Mouse (Mus musculus) MEL (cell line): Measurements from ENCODE around the gene Ncstn. TPM values are rescaled to one million over a fixed set of nuclear protein-coding genes. Genes with fewer than 3 reads are reported as not detected.

ENCODE experiments used
- DNase-seq: peaks from one replicate; pipeline ENCODE4 v3.0.0; 2011; ENCODE audit warnings: low read depth, low spot score
- H3K27ac ChIP-seq: 2 replicates; pipeline ENCODE4 v1.5.1; 2012; ENCODE audit warnings: low read depth, mild to moderate bottlenecking, control low read depth, low read length, moderate library complexity; ENCODE audit not compliant: control insufficient read depth
- H3K27me3 ChIP-seq, 2 experiments: fragments of 150-350 bp in 1 of 2; sonication (generic) in 1 of 2; 2 replicates each; pipeline ENCODE4 v1.6.1; 2012; ENCODE audit warnings: low read length in 2 of 2, mild to moderate bottlenecking in 2 of 2, improper control_type of control experiment in 1 of 2, moderate library complexity in 1 of 2; ENCODE audit not compliant: insufficient read depth in 2 of 2, control insufficient read depth in 1 of 2
- H3K36me3 ChIP-seq, 2 experiments: 2 replicates each; pipeline ENCODE4 v1.6.1; 2012 to 2014; ENCODE audit warnings: low read length in 2 of 2, improper control_type of control experiment in 1 of 2, inconsistent platforms in 1 of 2, mild to moderate bottlenecking in 1 of 2; ENCODE audit not compliant: insufficient read depth in 2 of 2, control insufficient read depth in 1 of 2
- H3K4me1 ChIP-seq, 2 experiments: fragments of 150-350 bp in 1 of 2; sonication (generic) in 1 of 2; 2 replicates each; pipeline ENCODE4 v1.6.1; 2012; ENCODE audit warnings: low read length in 2 of 2, improper control_type of control experiment in 1 of 2, mild to moderate bottlenecking in 1 of 2; ENCODE audit not compliant: insufficient read depth in 2 of 2, control insufficient read depth in 1 of 2
- H3K4me3 ChIP-seq, 2 experiments: fragments of 150-350 bp in 1 of 2; sonication (generic) in 1 of 2; 2 replicates each; pipeline ENCODE4 v1.5.1; 2012; ENCODE audit warnings: low read depth in 2 of 2, low read length in 2 of 2, mild to moderate bottlenecking in 2 of 2, moderate library complexity in 2 of 2, control low read depth in 1 of 2, improper control_type of control experiment in 1 of 2; ENCODE audit not compliant: control insufficient read depth in 1 of 2, insufficient read depth in 1 of 2
- H3K79me2 ChIP-seq: 2 replicates; pipeline ENCODE4 v1.6.1; 2012; ENCODE audit warnings: mild to moderate bottlenecking, low read length, moderate library complexity; ENCODE audit not compliant: control insufficient read depth, poor library complexity, insufficient read depth
- H3K9ac ChIP-seq: 2 replicates; pipeline ENCODE4 v1.6.1; 2012; ENCODE audit warnings: low read depth, mild to moderate bottlenecking, control low read depth, low read length, moderate library complexity; ENCODE audit not compliant: control insufficient read depth, poor library complexity, severe bottlenecking
- H3K9me3 ChIP-seq: fragments of 150-350 bp; sonication (generic); replicated peaks from 2 replicates; pipeline ENCODE4 v1.6.1; 2012; ENCODE audit warnings: mild to moderate bottlenecking, low read length, improper control_type of control experiment, moderate library complexity; ENCODE audit not compliant: insufficient read depth
- BHLHE40 ChIP-seq: IDR thresholded peaks from 2 replicates; pipeline ENCODE4 v1.6.1; 2012; ENCODE audit warnings: low read depth, mild to moderate bottlenecking, inconsistent platforms, low read length, improper control_type of control experiment, borderline replicate concordance
- E2F4 ChIP-seq: IDR thresholded peaks from 2 replicates; pipeline ENCODE4 v1.6.1; 2011; ENCODE audit warnings: low read depth, low read length, improper control_type of control experiment, borderline replicate concordance
- EP300 ChIP-seq, 2 experiments: IDR thresholded peaks; 2 replicates each; pipeline ENCODE4 v1.6.1; 2011; ENCODE audit warnings: improper control_type of control experiment in 2 of 2, low read length in 2 of 2, low read depth in 1 of 2, mild to moderate bottlenecking in 1 of 2
- HCFC1 ChIP-seq: IDR thresholded peaks from 2 replicates; pipeline ENCODE4 v1.6.1; 2012; ENCODE audit warnings: low read depth, mild to moderate bottlenecking, inconsistent platforms, low read length, improper control_type of control experiment, moderate library complexity
- KAT2A ChIP-seq: conservative IDR thresholded peaks from 2 replicates; pipeline ENCODE4 v1.6.1; 2012; ENCODE audit warnings: low read depth, low read length, improper control_type of control experiment, inconsistent platforms
- MAZ ChIP-seq: IDR thresholded peaks from 2 replicates; pipeline ENCODE4 v1.6.1; 2012; ENCODE audit warnings: low read depth, mild to moderate bottlenecking, inconsistent platforms, low read length, improper control_type of control experiment
- MEF2A ChIP-seq: IDR thresholded peaks from 2 replicates; pipeline ENCODE4 v1.6.1; 2014; ENCODE audit warnings: low read depth, mild to moderate bottlenecking, inconsistent platforms, low read length, improper control_type of control experiment; ENCODE audit not compliant: poor library complexity, insufficient replicate concordance, severe bottlenecking; ENCODE audit errors: extremely low read depth
- MXI1 ChIP-seq: IDR thresholded peaks from 2 replicates; pipeline ENCODE4 v1.6.1; 2011; ENCODE audit warnings: mild to moderate bottlenecking, low read depth, low read length, improper control_type of control experiment
- MYC ChIP-seq: IDR thresholded peaks from 2 replicates; pipeline ENCODE4 v1.6.1; 2011; ENCODE audit warnings: low read depth, mild to moderate bottlenecking, low read length, improper control_type of control experiment, moderate library complexity
- NELFE ChIP-seq: IDR thresholded peaks from 2 replicates; pipeline ENCODE4 v1.6.1; 2011; ENCODE audit warnings: low read depth, low read length, improper control_type of control experiment
- POLR2A ChIP-seq, 2 experiments: IDR thresholded peaks; 2 replicates each; pipeline ENCODE4 v1.6.1; 2011 to 2012; ENCODE audit warnings: low read length in 2 of 2, mild to moderate bottlenecking in 2 of 2, control low read depth in 1 of 2, improper control_type of control experiment in 1 of 2, low read depth in 1 of 2, moderate library complexity in 1 of 2; ENCODE audit not compliant: control insufficient read depth in 1 of 2, insufficient read depth in 1 of 2, poor library complexity in 1 of 2
- RCOR1 ChIP-seq: IDR thresholded peaks from 2 replicates; pipeline ENCODE4 v1.6.1; 2012; ENCODE audit warnings: low read depth, mild to moderate bottlenecking, inconsistent platforms, low read length, improper control_type of control experiment
- SMC3 ChIP-seq: IDR thresholded peaks from 2 replicates; pipeline ENCODE4 v1.6.1; 2011; ENCODE audit warnings: low read depth, low read length, improper control_type of control experiment
- TAL1 ChIP-seq: IDR thresholded peaks from 2 replicates; pipeline ENCODE4 v1.6.1; 2012; ENCODE audit warnings: mild to moderate bottlenecking, inconsistent platforms, low read length, moderate library complexity, mixed read lengths
- TCF12 ChIP-seq: IDR thresholded peaks from 2 replicates; pipeline ENCODE4 v1.6.1; 2014; ENCODE audit warnings: low read depth, mild to moderate bottlenecking, inconsistent platforms, low read length, improper control_type of control experiment, moderate library complexity
- USF2 ChIP-seq, 2 experiments: IDR thresholded peaks; 2 replicates each; pipeline ENCODE4 v1.6.1; 2011 to 2012; ENCODE audit warnings: improper control_type of control experiment in 2 of 2, low read length in 2 of 2, borderline replicate concordance in 1 of 2, inconsistent platforms in 1 of 2, low read depth in 1 of 2, mild to moderate bottlenecking in 1 of 2; ENCODE audit not compliant: insufficient read depth in 1 of 2
- ZC3H11A ChIP-seq: IDR thresholded peaks from 2 replicates; pipeline ENCODE4 v1.6.1; 2012; ENCODE audit warnings: low read depth, mild to moderate bottlenecking, inconsistent platforms, low read length, improper control_type of control experiment
- ZKSCAN1 ChIP-seq: IDR thresholded peaks from 2 replicates; pipeline ENCODE4 v1.6.1; 2012; ENCODE audit warnings: low read depth, mild to moderate bottlenecking, inconsistent platforms, low read length, improper control_type of control experiment, moderate library complexity
- ZMIZ1 ChIP-seq: IDR thresholded peaks from 2 replicates; pipeline ENCODE4 v1.6.1; 2012; ENCODE audit warnings: low read depth, mild to moderate bottlenecking, inconsistent platforms, low read length, improper control_type of control experiment, moderate library complexity
- ZNF384 ChIP-seq: IDR thresholded peaks from 2 replicates; pipeline ENCODE4 v1.6.1; 2012; ENCODE audit warnings: low read depth, mild to moderate bottlenecking, inconsistent platforms, low read length, improper control_type of control experiment
- polyA plus RNA-seq, 2 experiments: library from polyadenylated mRNA; stranded (reverse) in 1 of 2; unstranded in 1 of 2; fragments of >175 nt in 1 of 2; fragments of >200 nt in 1 of 2; gene quantifications; 2 replicates each; pipeline versions ENCODE4 v1.2.1 to v1.2.4; 2012; ENCODE audit warnings: low replicate concordance in 2 of 2, low read depth in 1 of 2; ENCODE audit not compliant: insufficient read length in 2 of 2, insufficient read depth in 1 of 2, missing spikeins in 1 of 2
- total RNA-seq: library from RNA; depleted of rRNA; stranded (reverse); fragments of 300-350 nt; gene quantifications from 2 replicates; pipeline ENCODE4 v1.2.3, GENCODE M21; 2012

Ncstn gene
- total and polyA plus RNA-seq, 3 experiments: 9.9 to 38.5 TPM; not detected in 1

- TF ChIP-seq MYC (no peak), KAT2A (no peak), EP300 (IDR thresholded peaks at IDR 0.05; ENCODE audit: low read depth in 1 of 2, low read length in 2 of 2) (no peak), MXI1 (no peak), MEF2A (no peak), TAL1 (no peak), SMC3 (no peak), HCFC1 (no peak), NELFE (no peak), ZKSCAN1 (no peak), ZMIZ1 (no peak)
- Histone ChIP-seq H3K27ac (no peak overlapping the region), H3K4me3 (no peak overlapping the region), H3K9ac (no peak overlapping the region), H3K36me3 (peaks cover 1 to 10% of the 10 kb centered on the region in 2 experiments), H3K27me3 (no peaks in the 10 kb centered on the region), H3K79me2 (no peaks in the 10 kb centered on the region), H3K9me3 (no peaks in the 10 kb centered on the region), H3K4me1 (no peaks in the 10 kb centered on the region)
- DNase-seq: no peak
These were observed 10.0 kb downstream of the Ncstn start for GRCm38 (mm10) chr1:172072604-172073003.

DNA sequence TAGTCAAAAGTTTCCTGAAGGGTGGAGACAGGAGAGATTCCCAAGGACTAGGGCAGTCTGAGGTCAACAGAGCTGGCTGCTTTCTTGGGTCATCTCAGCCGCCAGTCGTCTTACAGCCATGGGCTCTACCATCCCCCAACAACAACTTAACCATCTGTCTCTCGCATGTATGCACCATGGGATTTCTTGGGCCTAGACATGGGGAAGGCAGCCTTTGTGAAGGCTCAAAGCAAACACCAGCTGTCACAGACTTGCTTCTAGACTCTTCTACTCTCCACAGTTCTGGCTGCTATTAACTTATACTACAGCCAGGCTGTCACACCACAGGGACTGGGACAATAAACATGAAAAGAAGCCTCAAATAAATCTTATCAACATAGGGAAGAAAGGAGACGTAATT, 11.0 kb downstream of the Ncstn start:
- peaks cover 0 to 8% of the 10 kb centered on the region in 2 experiments; a peak in 2 of 4 replicates for H3K36me3 ChIP-seq
- DNase-seq: no peak
- no peaks in the 10 kb centered on the region for H3K79me2 ChIP-seq
- no peaks in the 10 kb centered on the region for H3K27me3 ChIP-seq
- H3K9ac ChIP-seq: no peak overlapping the region
- H3K9me3 ChIP-seq: no peaks in the 10 kb centered on the region
- no peak overlapping the region for H3K27ac ChIP-seq
- no peaks in the 10 kb centered on the region for H3K4me1 ChIP-seq
- no peak overlapping the region for H3K4me3 ChIP-seq
- TF ChIP-seq ZNF384: no peak
- no peak for TF ChIP-seq E2F4
- TF ChIP-seq ZC3H11A: no peak
- no peak for TF ChIP-seq MAZ
- no peak for TF ChIP-seq RCOR1
- no peak for TF ChIP-seq TCF12
- TF ChIP-seq SMC3: no peak
- no peak for TF ChIP-seq USF2 (IDR thresholded peaks at IDR 0.05; ENCODE audit: borderline replicate concordance in 1 of 2, insufficient read depth in 1 of 2, low read depth in 1 of 2, low read length in 2 of 2)
- no peak for TF ChIP-seq ZKSCAN1
- TF ChIP-seq BHLHE40: no peak
- no peak for TF ChIP-seq POLR2A (IDR thresholded peaks at IDR 0.05; ENCODE audit: control insufficient read depth in 1 of 2, insufficient read depth in 1 of 2, low read depth in 1 of 2, low read length in 2 of 2, poor library complexity in 1 of 2)
- no peak for TF ChIP-seq NELFE
